Mouse (Mus musculus): ENCODE measurements around the gene Zfp618. TPM values are rescaled to one million over a fixed set of nuclear protein-coding genes. Genes with fewer than 3 reads are reported as not detected.

Zfp618 gene
- polyA plus RNA-seq, 1 experiment from 2014 or later: 11.5 TPM

DNA sequence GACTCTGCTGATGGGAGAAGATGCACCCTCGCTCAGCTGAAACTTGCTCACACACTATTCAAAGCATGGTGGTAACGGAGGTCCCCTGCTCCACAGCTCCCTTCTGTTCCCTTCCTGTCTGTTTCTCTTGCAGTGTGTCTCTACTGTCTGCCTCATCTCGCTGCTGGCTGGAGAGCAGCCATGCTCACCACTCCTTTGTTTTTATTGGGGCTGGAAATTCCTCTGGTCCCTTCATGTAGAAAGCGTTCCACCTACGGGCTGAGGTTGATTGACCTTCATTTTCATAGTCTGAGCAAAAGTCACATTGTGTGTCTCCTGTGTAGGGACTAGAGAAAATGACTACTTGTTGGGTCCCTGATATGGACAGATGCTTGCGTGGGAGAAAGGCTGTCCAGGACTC is 102.4 kb downstream of the Zfp618 start:
- Histone ChIP-seq H3K4me2 (no peak overlapping the region), H3K9ac (no peak overlapping the region), H3K27ac (ENCODE audit: poor library complexity, severe bottlenecking) (no peak overlapping the region), H3K27me3 (replicated peaks) (no peaks in the 10 kb centered on the region), H3K4me3 (no peak overlapping the region), H3K4me1 (replicated peaks) (peaks cover 37% of the 10 kb centered on the region), H3K9me3 (replicated peaks) (no peaks in the 10 kb centered on the region), H3K36me3 (no peaks in the 10 kb centered on the region)
- 76% methylated on average over 6 of the region's 6 CpGs for WGBS
- no peak for ATAC-seq (ENCODE audit: insufficient number of reproducible peaks, low FRiP score)

DNA sequence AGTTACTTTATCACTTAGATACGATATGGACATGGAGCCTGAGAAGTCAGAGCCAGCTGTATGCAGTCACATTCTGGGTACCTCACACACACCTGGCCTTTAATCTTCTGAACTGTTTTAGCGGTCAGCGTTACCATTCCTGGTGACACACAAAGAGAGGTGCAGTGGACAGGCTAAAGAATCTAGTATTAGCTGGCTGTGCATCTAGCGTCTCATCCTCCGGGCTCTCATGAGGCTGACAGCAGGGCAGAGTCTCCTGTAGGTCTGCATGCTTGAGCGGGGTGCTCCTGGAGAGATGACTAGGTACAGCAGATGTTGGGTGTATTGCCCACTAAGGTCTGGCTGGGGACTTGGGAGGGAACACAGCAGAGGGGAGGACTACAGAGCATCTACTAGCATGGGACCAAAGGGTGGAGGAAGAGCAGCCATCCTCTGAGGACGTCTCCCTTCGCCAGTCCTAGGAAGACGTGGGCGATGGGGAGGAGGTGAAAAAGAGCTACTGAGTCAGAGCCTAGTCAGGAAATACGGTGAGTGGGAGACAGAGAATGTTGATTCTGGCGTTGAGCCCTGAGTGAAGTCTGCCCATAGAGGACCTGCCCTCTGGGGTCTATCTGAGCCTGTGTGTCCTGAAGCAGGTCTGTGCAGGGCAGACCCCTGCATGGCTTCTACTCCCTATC is 103.3 kb downstream of the Zfp618 start:
- Histone ChIP-seq H3K4me3 (no peak overlapping the region), H3K4me2 (no peak overlapping the region), H3K27me3 (replicated peaks) (no peaks in the 10 kb centered on the region), H3K27ac (ENCODE audit: poor library complexity, severe bottlenecking) (no peak overlapping the region), H3K9me3 (replicated peaks) (no peaks in the 10 kb centered on the region), H3K4me1 (replicated peaks) (peaks cover 41% of the 10 kb centered on the region), H3K36me3 (no peaks in the 10 kb centered on the region), H3K9ac (no peak overlapping the region)
- WGBS: 73% methylated on average over 12 of the region's 12 CpGs
- no peak for ATAC-seq (ENCODE audit: insufficient number of reproducible peaks, low FRiP score)

DNA sequence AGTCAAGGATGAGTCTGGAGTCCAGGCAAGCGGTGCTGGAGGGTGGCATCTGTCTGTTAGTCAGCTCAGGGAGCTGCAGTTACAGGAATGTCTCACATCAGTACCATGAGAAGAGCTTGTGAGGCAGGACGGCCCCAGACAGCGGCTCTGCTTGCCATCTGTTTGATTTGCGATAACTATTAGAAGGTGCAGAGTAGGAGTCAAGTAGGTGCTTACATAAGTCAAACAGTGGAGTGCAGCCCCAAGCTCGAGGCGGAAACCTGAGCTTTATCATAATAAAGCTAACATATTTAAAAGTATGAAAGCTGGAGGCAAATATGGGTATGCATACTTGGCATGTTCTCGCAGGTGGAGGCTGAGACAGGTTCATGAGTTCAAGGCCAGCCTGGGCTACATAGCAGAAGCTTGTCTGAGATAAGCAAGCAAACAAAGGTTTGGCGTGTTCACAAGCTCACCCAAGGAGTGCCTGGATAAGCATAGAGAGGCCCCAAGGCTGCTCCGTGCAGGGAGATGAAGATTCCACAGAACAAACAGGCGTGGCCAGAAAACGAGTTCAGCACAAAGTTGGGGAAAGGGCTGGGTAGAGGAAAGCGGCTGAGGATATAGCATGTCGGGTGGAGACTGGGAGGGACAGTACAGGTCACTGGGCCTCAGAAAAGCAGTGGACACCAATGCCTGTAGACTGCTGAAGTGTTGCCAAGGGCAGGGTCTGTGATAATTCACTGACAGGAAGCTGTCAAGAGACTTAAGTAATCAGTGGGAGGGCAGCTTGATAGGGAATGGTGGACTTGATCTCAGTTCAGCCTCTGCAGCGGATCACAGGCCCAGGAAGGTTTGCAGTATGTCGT is 106.3 kb downstream of the Zfp618 start:
- Histone ChIP-seq H3K27me3 (replicated peaks) (no peaks in the 10 kb centered on the region), H3K4me2 (no peak overlapping the region; the same call in 1 of the 2 replicates), H3K36me3 (no peaks in the 10 kb centered on the region; the same call in 1 of the 2 replicates), H3K9me3 (replicated peaks) (no peaks in the 10 kb centered on the region), H3K27ac (ENCODE audit: poor library complexity, severe bottlenecking) (0 out of 2 replicates have a peak overlapping the region, but pooled peaks have one; percentile 24), H3K4me3 (no peak overlapping the region), H3K4me1 (replicated peaks) (peaks cover 37% of the 10 kb centered on the region), H3K9ac (no peak overlapping the region)
- 38% methylated on average over 15 of the region's 15 CpGs for WGBS
- ATAC-seq (ENCODE audit: insufficient number of reproducible peaks, low FRiP score): peak; percentile 80

DNA sequence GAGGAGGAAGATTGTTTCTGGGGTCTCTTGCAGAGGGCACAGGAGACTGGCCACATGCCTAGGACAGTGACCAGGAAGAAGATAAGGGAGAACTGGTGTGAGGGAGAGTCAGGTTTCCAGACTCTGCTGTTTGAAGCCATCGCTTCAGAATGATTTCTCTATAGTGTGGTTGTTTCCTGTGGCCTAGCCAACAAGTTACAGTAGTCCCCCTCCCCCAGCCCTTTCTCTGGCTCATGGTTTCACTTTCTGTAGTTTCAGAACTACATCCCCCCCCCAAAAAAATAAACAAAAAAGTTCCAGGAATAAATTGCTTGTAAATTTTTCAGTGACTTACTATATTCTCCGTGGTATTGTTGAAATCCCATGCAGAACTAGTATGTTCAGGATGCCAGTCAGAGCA is 107.8 kb downstream of the Zfp618 start:
- Histone ChIP-seq H3K27me3 (replicated peaks) (no peaks in the 10 kb centered on the region), H3K4me1 (replicated peaks) (peaks cover 31% of the 10 kb centered on the region), H3K27ac (ENCODE audit: poor library complexity, severe bottlenecking) (no peak overlapping the region), H3K4me3 (no peak overlapping the region), H3K9ac (no peak overlapping the region), H3K4me2 (no peak overlapping the region), H3K36me3 (peaks cover 7% of the 10 kb centered on the region), H3K9me3 (replicated peaks) (no peaks in the 10 kb centered on the region; the same call in 1 of the 2 replicates)
- WGBS: 70% methylated on average over 2 of the region's 2 CpGs
- no peak for ATAC-seq (ENCODE audit: insufficient number of reproducible peaks, low FRiP score)

DNA sequence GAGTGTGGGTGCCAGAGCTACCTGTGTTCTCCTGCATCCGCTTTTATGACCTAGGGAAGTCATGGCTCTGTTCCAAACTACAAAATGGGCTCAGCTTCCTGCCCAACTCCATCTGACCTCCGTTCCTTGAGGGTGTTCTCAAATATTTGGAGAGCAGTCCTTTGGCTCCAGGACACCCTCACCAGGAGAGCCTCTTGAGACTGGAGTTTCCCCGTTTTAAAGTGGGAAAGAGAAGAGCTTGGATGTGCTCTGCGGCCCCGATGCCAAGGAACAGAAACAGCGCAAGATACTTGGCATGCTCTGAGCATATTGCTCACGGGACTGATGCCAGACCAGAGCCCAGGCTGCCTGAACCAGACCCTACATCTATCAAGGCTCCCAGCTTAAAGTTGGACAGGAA is 113.8 kb downstream of the Zfp618 start:
- no peak for ATAC-seq (ENCODE audit: insufficient number of reproducible peaks, low FRiP score)
- Histone ChIP-seq H3K27me3 (replicated peaks) (no peaks in the 10 kb centered on the region), H3K9me3 (replicated peaks) (peaks cover 7% of the 10 kb centered on the region), H3K4me1 (replicated peaks) (no peaks in the 10 kb centered on the region), H3K9ac (no peak overlapping the region), H3K27ac (ENCODE audit: poor library complexity, severe bottlenecking) (no peak overlapping the region), H3K4me2 (no peak overlapping the region), H3K4me3 (no peak overlapping the region), H3K36me3 (peaks cover 40% of the 10 kb centered on the region)
- 89% methylated on average over 7 of the region's 7 CpGs for WGBS

DNA sequence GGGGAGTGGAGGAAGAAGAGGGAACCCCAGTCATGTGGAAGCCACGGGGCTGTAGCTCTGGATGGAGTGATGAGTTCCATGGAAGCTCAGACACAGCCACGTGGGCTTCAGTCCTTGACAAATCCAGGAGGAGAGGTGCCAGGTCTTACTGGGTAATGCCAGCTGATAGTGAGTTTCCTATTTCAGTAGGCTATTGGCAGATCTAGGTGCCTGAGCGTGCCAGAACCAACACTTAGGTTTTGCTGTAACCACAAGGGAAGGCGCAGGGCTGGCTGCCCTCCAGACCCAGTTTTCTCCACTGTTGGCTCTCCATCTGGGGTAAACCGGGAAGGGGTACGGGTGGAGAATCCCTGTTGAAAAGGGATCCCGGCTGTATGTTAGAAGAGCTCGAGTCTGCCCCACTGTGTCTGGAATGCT is 119.1 kb downstream of the Zfp618 start:
- peaks cover 9% of the 10 kb centered on the region for H3K9me3 ChIP-seq (replicated peaks)
- H3K9ac ChIP-seq: no peak overlapping the region
- H3K36me3 ChIP-seq: peaks cover 48% of the 10 kb centered on the region
- H3K4me1 ChIP-seq (replicated peaks): peaks cover 6% of the 10 kb centered on the region
- WGBS: 69% methylated on average over 8 of the region's 8 CpGs
- H3K4me2 ChIP-seq: no peak overlapping the region
- ATAC-seq (ENCODE audit: insufficient number of reproducible peaks, low FRiP score): no peak
- H3K27me3 ChIP-seq (replicated peaks): no peaks in the 10 kb centered on the region
- no peak overlapping the region for H3K4me3 ChIP-seq
- no peak overlapping the region for H3K27ac ChIP-seq (ENCODE audit: poor library complexity, severe bottlenecking)

DNA sequence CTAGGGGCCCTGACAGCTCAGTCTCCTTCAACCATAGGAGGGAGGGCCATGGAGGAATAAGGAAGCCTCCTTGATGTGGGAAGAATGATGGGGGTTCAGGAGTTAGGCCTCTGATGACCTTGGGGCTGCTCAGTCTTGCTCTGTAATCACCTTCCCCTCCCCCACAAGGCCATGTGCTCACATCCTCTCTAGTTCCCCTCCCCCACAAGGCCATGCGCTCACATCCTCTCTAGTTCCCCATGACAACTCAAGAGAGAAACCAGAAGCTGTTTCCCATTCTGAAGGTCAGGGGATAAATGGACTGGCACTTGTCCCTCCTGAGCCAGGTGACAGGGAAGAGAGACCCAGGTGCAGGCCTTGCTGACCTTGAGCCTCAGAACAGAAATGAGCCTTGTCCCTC is 124.1 kb downstream of the Zfp618 start:
- peaks cover 30% of the 10 kb centered on the region for H3K36me3 ChIP-seq
- H3K4me3 ChIP-seq: no peak overlapping the region
- H3K27ac ChIP-seq (ENCODE audit: poor library complexity, severe bottlenecking): no peak overlapping the region

DNA sequence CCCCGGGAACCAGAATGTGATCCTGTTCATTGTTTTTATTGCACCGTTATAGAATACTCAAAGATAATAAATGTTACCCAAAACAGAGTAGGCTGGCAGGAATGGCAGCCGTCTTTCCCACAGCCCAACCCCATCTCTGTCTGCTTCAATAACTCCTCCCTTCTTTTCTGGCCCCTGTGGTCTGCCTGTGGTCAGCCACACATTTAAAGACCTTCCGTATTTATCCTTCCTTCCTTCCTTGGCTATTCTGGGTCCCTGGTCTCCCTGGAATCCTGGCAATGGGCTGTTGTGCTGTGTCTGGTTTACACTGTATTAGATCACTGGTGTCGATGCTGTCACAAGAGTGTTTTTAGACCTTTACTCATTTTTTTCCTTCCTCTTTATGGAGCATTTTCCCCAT is 125.8 kb downstream of the Zfp618 start:
- no peaks in the 10 kb centered on the region for H3K9me3 ChIP-seq (replicated peaks)
- ATAC-seq (ENCODE audit: insufficient number of reproducible peaks, low FRiP score): no peak
- WGBS: 63% methylated on average over 5 of the region's 5 CpGs
- peaks cover 31% of the 10 kb centered on the region for H3K36me3 ChIP-seq
- H3K4me1 ChIP-seq (replicated peaks): peaks cover 26% of the 10 kb centered on the region
- no peaks in the 10 kb centered on the region for H3K27me3 ChIP-seq (replicated peaks)
- H3K4me3 ChIP-seq: no peak overlapping the region
- H3K4me2 ChIP-seq: no peak overlapping the region
- no peak overlapping the region for H3K9ac ChIP-seq
- H3K27ac ChIP-seq (ENCODE audit: poor library complexity, severe bottlenecking): no peak overlapping the region

More for the DNA sequence above, 124.1 kb downstream of the Zfp618 start:
- no peaks in the 10 kb centered on the region for H3K27me3 ChIP-seq (replicated peaks)
- 40% methylated on average over 1 of the region's 1 CpGs for WGBS
- H3K4me2 ChIP-seq: no peak overlapping the region
- H3K9me3 ChIP-seq (replicated peaks): no peaks in the 10 kb centered on the region
- no peak overlapping the region for H3K9ac ChIP-seq
- peaks cover 22% of the 10 kb centered on the region for H3K4me1 ChIP-seq (replicated peaks)
- ATAC-seq (ENCODE audit: insufficient number of reproducible peaks, low FRiP score): peak; percentile 37; the same call in 1 of the 2 replicates

DNA sequence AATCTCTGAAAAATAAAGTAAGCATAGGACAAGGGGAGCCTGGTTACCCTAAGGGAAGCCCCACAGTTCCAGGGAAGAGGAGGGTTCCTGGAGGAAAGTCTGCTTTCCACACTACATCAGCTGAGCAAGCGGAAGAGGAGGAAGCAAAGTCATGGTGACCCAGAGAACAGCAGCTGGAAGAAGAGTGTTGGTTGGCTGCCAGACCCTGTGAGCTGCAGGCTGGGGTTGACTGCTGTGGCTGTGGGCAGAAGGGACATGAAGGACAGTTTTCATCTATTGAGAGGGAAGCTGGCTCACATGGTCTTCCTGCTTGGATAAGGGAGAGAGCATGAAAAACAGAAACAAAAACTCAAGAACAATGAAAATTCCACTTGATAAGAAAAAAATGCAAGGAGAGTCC is 132.2 kb downstream of the Zfp618 start:
- peaks cover 17% of the 10 kb centered on the region for H3K4me1 ChIP-seq (replicated peaks)
- 71% methylated on average over 1 of the region's 1 CpGs for WGBS
- H3K36me3 ChIP-seq: peaks cover 23% of the 10 kb centered on the region
- no peaks in the 10 kb centered on the region for H3K27me3 ChIP-seq (replicated peaks)
- no peaks in the 10 kb centered on the region for H3K9me3 ChIP-seq (replicated peaks)
- H3K4me3 ChIP-seq: no peak overlapping the region
- no peak overlapping the region for H3K9ac ChIP-seq
- peak; percentile 63 for ATAC-seq (ENCODE audit: insufficient number of reproducible peaks, low FRiP score)
- peak overlapping the region; percentile 56; the same call in 1 of the 2 replicates for H3K27ac ChIP-seq (ENCODE audit: poor library complexity, severe bottlenecking)
- H3K4me2 ChIP-seq: no peak overlapping the region

DNA sequence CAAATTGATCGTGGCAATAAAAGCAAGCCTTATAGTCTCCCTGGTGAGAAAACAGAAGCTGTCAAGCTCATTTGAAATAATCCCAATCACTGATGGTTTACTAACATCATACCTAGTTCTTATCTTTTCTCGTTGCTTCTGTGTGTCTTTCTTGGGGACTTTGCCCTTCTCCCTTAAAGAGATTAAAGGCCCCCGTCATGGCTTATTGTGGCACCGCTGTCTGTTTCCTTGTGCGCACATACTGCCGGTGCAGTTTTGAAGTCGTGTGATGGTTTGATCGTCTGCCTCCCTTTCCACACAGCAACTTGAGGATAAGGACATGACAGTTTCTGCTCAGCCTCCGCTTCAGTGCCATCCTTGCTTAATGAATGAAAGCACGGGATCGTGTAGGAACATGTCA is 135.1 kb downstream of the Zfp618 start:
- Histone ChIP-seq H3K27me3 (replicated peaks) (no peaks in the 10 kb centered on the region), H3K9ac (no peak overlapping the region), H3K36me3 (peaks cover 39% of the 10 kb centered on the region), H3K9me3 (replicated peaks) (no peaks in the 10 kb centered on the region), H3K4me2 (no peak overlapping the region), H3K4me3 (no peak overlapping the region), H3K4me1 (replicated peaks) (peaks cover 11% of the 10 kb centered on the region), H3K27ac (ENCODE audit: poor library complexity, severe bottlenecking) (no peak overlapping the region)
- 85% methylated on average over 11 of the region's 11 CpGs for WGBS
- ATAC-seq (ENCODE audit: insufficient number of reproducible peaks, low FRiP score): no peak

DNA sequence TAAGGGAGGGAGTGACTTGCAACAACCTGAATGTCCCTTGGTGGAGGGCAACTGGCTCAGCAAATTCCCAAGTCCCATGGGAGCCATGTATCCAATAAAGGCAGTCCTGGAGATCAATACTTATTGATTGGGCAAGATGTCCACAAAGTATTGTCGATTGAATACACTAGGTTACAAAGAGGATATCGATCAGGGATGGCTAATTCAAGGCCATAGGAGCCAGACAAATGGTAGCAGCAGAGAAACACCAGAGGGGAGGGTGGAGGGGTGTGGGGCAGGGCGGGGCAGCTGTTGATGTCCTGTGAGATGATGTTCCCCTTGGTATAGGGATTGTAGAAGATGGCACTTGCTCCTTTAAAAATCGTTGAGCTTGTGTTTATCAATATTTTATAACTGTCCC is 136.7 kb downstream of the Zfp618 start:
- WGBS: 89% methylated on average over 4 of the region's 4 CpGs
- H3K36me3 ChIP-seq: peaks cover 32% of the 10 kb centered on the region
- ATAC-seq (ENCODE audit: insufficient number of reproducible peaks, low FRiP score): no peak

More for the DNA sequence above, 136.7 kb downstream of the Zfp618 start:
- H3K9ac ChIP-seq: no peak overlapping the region
- no peaks in the 10 kb centered on the region for H3K9me3 ChIP-seq (replicated peaks)
- H3K4me3 ChIP-seq: no peak overlapping the region
- H3K27me3 ChIP-seq (replicated peaks): no peaks in the 10 kb centered on the region
- no peak overlapping the region for H3K4me2 ChIP-seq
- H3K4me1 ChIP-seq (replicated peaks): peaks cover 7% of the 10 kb centered on the region
- H3K27ac ChIP-seq (ENCODE audit: poor library complexity, severe bottlenecking): no peak overlapping the region
